Mouse (Mus musculus): ENCODE data around the gene Rps6kb1. TPM values are rescaled to one million over a fixed set of nuclear protein-coding genes. Genes with fewer than 3 reads are reported as not detected.
A peak's percentile ranks its signal among the peaks of the same experiment; 100 is the strongest.

The Rps6kb1 gene
- polyA plus RNA-seq, 1 experiment from 2014 or later, result 35.9 TPM

DNA sequence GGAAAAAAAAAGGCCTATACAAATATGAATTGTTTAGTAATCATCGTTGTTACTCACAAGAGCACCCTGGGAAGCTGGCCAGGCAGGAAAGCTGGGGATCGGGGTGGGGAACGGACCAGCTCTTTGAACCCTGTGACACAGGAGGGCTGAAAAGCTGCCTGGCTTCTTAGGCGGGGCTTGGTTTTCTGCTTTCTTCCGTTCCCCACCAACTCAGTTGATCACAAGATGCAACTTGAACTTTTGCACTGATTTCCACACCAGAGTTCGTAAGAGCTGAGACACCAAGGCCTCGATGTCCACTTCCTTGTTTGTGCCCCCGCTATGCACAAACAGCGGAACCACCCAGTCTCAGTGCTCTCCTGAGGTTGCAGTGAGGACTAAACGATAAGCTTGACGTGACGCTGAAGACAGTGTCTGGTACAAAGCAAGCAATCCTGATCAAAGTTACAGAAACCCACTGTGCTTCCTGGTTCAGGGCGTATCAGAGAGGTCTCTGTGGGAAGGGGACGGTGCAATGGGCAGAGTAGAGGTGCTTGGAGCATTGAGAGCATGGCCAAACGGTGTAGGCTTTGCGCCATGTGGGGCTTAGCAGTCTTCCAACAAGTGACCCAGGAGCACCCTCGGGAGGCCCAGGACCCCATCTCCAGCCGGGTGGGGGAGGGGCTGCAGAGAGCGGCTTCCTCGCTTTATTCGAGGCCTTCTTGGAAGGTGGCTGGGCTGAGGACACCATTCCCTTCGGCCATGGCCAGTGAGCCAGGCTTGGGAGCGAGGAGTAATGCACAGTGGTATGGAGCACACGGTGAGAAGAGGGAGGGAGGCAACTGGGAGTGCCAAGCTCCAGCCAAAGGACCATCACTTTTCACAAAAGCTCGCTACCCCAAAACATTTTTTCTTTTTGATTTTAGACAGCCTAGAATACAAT, 34.5 kb upstream of the Rps6kb1 start:
- Histone ChIP-seq H3K9ac (no peak overlapping the region; the same call in 1 of the 2 replicates), H3K36me3 (peaks cover 9% of the 10 kb centered on the region), H3K4me1 (peaks cover 82% of the 10 kb centered on the region), H3K27me3 (replicated peaks) (no peaks in the 10 kb centered on the region), H3K4me2 (peak overlapping the region; percentile 40), H3K27ac (peak overlapping the region; percentile 23; the same call in 1 of the 2 replicates), H3K9me3 (replicated peaks) (no peaks in the 10 kb centered on the region), H3K4me3 (no peak overlapping the region)
- 44% methylated on average over 25 of the region's 25 CpGs for WGBS (ENCODE audit: insufficient replicate concordance)
- ATAC-seq, result no peak

DNA sequence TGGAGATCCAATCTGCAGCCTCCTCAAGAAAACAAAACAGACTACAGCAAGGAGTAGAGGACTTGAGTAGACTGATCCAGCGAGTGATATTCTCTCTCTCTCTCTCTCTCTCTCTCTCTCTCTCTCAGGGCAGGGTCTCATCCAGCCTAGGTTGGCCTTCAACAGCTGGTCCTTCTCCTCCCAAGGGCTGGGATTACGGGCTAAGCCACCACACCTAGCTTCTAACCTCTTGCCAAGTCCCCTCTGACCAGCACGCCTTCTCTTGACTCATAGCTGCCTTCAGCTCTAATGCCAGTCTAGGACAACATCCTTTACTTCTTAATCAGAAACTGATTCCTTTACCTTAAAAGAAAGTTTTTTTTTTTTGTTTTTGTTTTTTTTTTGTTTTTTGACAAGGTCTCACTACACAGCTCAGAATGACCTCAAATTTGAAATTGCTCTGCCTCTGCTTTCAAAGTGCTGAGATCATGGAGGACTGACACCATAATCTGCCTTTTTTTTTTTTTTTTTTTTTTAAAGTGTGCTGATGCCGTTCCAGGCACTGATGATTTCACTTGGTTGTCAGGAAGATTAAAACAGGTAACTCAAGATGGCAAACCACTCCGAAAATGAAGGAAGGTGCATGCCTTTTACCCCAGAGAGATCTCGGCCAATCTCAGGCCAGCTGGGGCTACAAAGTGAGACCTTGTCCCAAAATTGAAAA, 33.7 kb upstream of the Rps6kb1 start:
- Histone ChIP-seq H3K9ac (no peak overlapping the region), H3K9me3 (replicated peaks) (no peaks in the 10 kb centered on the region), H3K27ac (peak overlapping the region; percentile 39; the same call in 1 of the 2 replicates), H3K4me2 (peak overlapping the region; percentile 40; the same call in 1 of the 2 replicates), H3K4me3 (no peak overlapping the region), H3K36me3 (peaks cover 7% of the 10 kb centered on the region; the same call in 1 of the 2 replicates), H3K4me1 (peaks cover 74% of the 10 kb centered on the region), H3K27me3 (replicated peaks) (no peaks in the 10 kb centered on the region)
- no peak for ATAC-seq
- WGBS (ENCODE audit: insufficient replicate concordance), result 65% methylated on average over 6 of the region's 6 CpGs

DNA sequence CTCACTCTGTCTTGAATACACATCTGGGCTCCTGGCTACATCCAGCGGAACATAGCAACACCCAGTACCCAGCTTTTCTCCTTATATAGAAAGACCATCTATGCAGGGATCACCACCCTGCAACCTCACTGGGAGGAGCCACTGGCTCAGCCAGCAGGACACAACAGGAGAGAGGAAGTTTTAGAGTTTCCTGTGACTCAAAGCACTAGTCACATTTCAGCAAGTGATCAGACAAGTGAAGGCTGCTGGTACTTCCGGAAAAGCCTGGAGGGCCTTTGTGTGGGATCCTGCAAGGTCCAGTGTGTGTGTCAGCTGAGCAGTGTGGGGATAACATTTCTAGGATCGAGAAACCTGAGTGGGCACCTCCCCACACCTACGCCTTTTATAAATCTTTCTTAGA, 32.6 kb upstream of the Rps6kb1 start:
- peaks cover 65% of the 10 kb centered on the region for H3K4me1 ChIP-seq
- peak; percentile 28; the same call in 1 of the 2 replicates for ATAC-seq
- no peaks in the 10 kb centered on the region for H3K9me3 ChIP-seq (replicated peaks)
- H3K4me2 ChIP-seq, result no peak overlapping the region
- H3K27ac ChIP-seq, result peak overlapping the region; percentile 39; the same call in 1 of the 2 replicates
- H3K9ac ChIP-seq, result no peak overlapping the region
- no peaks in the 10 kb centered on the region for H3K36me3 ChIP-seq
- WGBS (ENCODE audit: insufficient replicate concordance), result 43% methylated on average over 4 of the region's 4 CpGs
- H3K4me3 ChIP-seq, result no peak overlapping the region
- H3K27me3 ChIP-seq (replicated peaks), result no peaks in the 10 kb centered on the region

DNA sequence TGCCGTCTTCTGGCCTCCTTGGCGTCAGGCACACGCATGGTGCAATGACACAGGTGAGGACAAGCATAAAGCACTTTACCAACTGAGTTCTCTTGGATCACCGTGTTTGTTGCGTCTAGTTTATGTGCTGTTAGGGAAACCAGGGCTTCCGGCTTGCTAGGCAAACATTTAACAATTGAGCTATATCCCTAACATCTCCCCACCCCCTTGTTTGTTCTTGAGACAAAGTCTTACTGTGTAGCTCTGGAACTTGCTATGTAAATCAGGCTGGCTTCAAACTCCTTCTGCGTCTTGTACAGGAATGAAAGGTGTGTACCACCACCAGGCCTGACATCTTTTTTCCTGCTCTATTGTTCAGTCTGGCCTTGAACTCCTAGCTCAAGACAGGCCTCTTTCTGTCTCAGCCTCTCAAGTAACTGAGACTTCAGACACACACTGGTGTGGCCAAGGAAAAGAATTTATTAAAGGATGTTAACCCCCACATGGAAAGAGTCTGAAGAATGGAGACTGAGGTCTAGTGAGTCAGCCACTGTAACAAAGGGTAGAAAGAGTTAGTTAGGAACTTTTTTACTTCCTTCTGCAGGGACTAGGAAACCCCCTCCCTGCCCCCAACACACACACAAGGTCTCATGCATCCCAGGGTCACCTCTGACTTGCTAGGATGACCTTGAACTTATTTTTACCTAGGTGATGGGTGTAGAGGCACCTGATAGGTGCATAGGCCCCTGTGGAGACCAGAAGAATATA, 31.2 kb upstream of the Rps6kb1 start:
- Histone ChIP-seq H3K27me3 (replicated peaks) (no peaks in the 10 kb centered on the region), H3K4me1 (peaks cover 59% of the 10 kb centered on the region), H3K4me3 (no peak overlapping the region), H3K27ac (no peak overlapping the region), H3K36me3 (no peaks in the 10 kb centered on the region), H3K4me2 (no peak overlapping the region), H3K9me3 (replicated peaks) (no peaks in the 10 kb centered on the region), H3K9ac (no peak overlapping the region)
- ATAC-seq, result no peak
- WGBS (ENCODE audit: insufficient replicate concordance), result 78% methylated on average over 7 of the region's 7 CpGs

DNA sequence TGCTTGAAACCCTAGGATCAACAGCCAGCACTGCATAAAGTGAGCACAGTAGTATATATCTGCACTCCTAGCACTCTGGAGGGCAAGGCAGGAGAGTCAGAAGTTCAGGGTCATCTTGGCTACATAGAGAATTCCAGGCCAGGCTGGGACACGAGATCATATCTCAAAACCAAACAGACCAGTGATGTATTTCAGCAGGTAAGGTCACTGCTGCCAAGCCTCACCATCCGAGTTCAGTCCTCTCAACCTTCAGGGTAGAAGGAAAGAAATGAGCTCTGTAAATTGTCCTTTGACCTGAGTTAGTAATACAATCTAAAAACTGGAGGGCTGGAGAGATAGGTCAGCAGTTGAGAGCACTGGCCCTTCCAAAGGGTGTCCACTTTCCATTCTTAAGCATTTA, 29.8 kb upstream of the Rps6kb1 start:
- Histone ChIP-seq H3K9ac (no peak overlapping the region), H3K9me3 (replicated peaks) (no peaks in the 10 kb centered on the region), H3K4me2 (no peak overlapping the region), H3K27me3 (replicated peaks) (no peaks in the 10 kb centered on the region), H3K4me1 (peaks cover 48% of the 10 kb centered on the region), H3K27ac (no peak overlapping the region), H3K4me3 (no peak overlapping the region), H3K36me3 (no peaks in the 10 kb centered on the region)
- ATAC-seq, result no peak
- WGBS (ENCODE audit: insufficient replicate concordance), result 51% methylated on average over 2 of the region's 2 CpGs

DNA sequence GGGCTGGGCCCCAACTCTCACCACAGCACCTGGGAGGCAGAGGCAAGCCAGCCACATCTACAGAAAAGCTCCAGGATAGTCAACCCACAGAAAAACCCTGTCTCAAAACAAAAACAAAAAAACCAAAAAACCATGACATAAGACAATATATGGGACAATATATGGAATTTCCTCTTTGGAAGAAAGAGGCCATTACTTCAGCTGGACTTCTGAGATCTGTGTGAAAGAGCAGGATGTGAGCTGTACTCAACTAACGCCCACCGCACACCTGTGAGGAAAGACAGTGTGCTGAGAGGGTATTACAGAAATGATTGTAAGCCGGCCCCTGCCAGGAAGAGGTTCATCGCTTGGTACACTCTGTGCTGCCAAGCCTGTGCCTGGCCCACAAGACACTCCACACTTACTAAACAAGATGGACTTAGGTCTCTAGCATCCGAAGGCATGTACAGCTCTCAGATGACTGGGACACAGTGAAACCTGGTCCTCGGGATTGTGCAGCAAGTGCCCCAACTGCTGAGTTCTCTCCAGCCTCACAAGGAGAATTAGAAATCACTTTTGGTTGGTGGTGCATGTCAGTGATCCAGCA, 29.1 kb upstream of the Rps6kb1 start:
- ATAC-seq, result no peak
- Histone ChIP-seq H3K27ac (no peak overlapping the region), H3K4me3 (no peak overlapping the region), H3K9me3 (replicated peaks) (no peaks in the 10 kb centered on the region), H3K36me3 (no peaks in the 10 kb centered on the region), H3K4me1 (peaks cover 41% of the 10 kb centered on the region), H3K27me3 (replicated peaks) (no peaks in the 10 kb centered on the region), H3K9ac (no peak overlapping the region), H3K4me2 (no peak overlapping the region)
- WGBS (ENCODE audit: insufficient replicate concordance), result 82% methylated on average over 6 of the region's 6 CpGs

DNA sequence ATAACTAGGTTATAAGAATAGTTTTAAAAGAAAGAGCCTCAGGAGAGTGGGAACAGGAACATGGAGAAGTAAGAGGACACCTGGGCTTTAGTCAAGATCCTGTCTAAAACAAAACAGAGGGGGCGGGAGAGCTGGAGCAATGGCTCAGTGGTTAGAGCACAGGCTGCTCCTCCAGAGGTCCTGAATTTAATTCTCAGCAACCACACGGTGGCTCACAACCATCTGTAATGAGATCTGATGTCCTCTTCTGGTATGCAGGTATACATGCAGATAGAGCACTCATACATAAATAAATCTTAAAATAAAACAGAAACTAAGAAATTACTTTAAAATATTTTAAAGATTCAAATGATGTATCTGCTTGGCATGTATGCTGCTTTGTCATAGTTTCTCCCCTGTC, 28.0 kb upstream of the Rps6kb1 start:
- WGBS (ENCODE audit: insufficient replicate concordance), result 62% methylated on average over 2 of the region's 2 CpGs
- Histone ChIP-seq H3K27ac (no peak overlapping the region), H3K4me3 (no peak overlapping the region), H3K4me1 (peaks cover 33% of the 10 kb centered on the region), H3K9ac (no peak overlapping the region), H3K4me2 (no peak overlapping the region), H3K27me3 (replicated peaks) (no peaks in the 10 kb centered on the region), H3K9me3 (replicated peaks) (no peaks in the 10 kb centered on the region), H3K36me3 (peaks cover 3% of the 10 kb centered on the region; the same call in 1 of the 2 replicates)
- no peak for ATAC-seq

DNA sequence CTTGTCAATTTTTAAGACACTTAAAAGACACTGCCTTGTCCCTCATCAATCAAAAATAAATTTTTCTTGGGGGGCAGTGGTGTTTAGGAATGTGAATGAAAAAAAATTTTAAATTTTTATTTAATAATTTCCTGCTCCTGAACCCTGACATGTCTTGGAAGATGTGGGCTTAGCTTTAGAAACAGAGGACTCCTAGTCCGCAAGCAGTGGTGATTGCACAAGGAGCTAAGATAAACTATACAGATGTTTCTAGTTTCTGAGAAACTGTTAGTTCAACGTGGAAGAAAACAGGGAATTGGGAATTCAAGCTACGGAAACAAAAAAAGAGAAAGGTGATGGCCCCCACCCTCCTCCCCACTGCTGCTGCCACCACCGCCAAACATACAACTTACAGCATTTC, 27.3 kb upstream of the Rps6kb1 start:
- WGBS (ENCODE audit: insufficient replicate concordance), result 74% methylated on average over 4 of the region's 4 CpGs
- H3K27me3 ChIP-seq (replicated peaks), result no peaks in the 10 kb centered on the region
- no peak overlapping the region for H3K4me2 ChIP-seq
- no peak overlapping the region for H3K4me3 ChIP-seq
- no peak for ATAC-seq
- H3K27ac ChIP-seq, result no peak overlapping the region; the same call in 1 of the 2 replicates
- peaks cover 26% of the 10 kb centered on the region for H3K4me1 ChIP-seq
- H3K9me3 ChIP-seq (replicated peaks), result no peaks in the 10 kb centered on the region
- H3K36me3 ChIP-seq, result peaks cover 10% of the 10 kb centered on the region
- H3K9ac ChIP-seq, result no peak overlapping the region

DNA sequence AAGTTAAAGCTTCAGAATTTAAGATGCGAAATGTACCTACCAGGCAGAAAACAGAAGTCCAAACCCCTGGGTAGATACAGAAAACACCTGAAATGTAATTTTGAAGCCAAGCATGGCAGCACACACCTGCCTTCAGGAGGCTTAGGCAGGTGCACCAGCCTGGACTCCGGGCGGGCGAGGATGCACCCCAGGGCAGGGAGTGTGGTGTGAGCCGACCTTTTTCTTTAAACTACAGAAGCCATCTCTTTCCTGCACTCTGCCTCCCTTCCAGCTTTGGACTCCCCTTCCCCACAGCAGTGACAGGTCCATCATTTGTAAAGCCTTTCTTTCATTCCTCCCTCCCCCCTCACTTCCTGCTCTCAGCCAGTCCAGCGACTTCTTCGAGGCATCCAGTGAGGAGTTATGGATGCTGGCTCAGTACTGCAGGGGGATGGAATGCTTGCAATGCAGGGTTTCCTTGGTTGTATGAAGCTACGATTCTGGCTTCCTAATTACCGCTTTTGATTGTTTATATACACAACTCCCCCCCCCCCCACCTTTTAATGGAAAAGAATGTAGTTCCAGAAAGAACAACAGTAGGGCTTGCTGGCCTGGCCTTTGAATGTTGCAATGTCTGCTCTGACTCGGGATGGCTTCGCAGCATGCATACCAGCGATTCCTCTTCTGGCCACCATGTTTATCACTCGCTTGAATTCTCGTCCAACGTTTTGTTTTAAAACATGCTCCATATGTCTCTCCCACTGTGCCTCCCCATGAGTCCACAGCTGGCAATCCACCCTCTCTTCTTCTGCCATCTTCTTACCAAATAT, 26.6 kb upstream of the Rps6kb1 start:
- Histone ChIP-seq H3K4me2 (no peak overlapping the region), H3K27ac (peak overlapping the region; percentile 41; the same call in 1 of the 2 replicates), H3K9me3 (replicated peaks) (no peaks in the 10 kb centered on the region), H3K4me3 (no peak overlapping the region), H3K4me1 (peaks cover 24% of the 10 kb centered on the region), H3K36me3 (peaks cover 16% of the 10 kb centered on the region), H3K27me3 (replicated peaks) (no peaks in the 10 kb centered on the region), H3K9ac (no peak overlapping the region)
- ATAC-seq, result no peak
- 59% methylated on average over 15 of the region's 15 CpGs for WGBS (ENCODE audit: insufficient replicate concordance)

DNA sequence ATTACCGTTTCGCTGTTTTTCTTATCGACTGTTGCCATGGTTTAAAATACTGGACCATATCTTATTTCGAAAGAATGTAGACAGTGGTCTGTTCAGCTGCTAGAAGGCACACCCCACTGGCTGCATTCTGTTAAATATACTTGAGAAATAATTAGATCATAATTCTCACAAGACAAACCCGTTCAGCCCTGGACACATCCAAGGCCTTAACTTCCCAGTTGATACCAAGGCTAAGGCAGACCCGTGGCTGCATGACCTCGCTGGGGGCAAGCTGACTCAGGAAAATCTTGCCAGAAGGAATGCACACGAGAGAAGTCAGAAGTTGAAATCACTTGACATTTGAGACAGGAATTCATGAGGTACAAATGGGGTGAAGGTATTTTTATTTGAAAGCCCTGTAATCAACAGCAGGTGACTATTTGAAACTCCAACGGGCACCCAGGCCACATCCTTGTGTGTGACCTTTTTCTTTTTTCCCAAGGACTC, 25.7 kb upstream of the Rps6kb1 start:
- no peak overlapping the region for H3K27ac ChIP-seq
- peaks cover 16% of the 10 kb centered on the region; the same call in 1 of the 2 replicates for H3K4me1 ChIP-seq
- no peak for ATAC-seq
- H3K4me2 ChIP-seq, result no peak overlapping the region
- no peak overlapping the region for H3K4me3 ChIP-seq
- H3K9ac ChIP-seq, result no peak overlapping the region
- H3K27me3 ChIP-seq (replicated peaks), result no peaks in the 10 kb centered on the region
- H3K36me3 ChIP-seq, result peaks cover 26% of the 10 kb centered on the region
- H3K9me3 ChIP-seq (replicated peaks), result no peaks in the 10 kb centered on the region
- WGBS (ENCODE audit: insufficient replicate concordance), result 63% methylated on average over 9 of the region's 9 CpGs

Data from liver, embryonic 12.5 days (tissue).